Mouse (Mus musculus) lung, postnatal 36 days (tissue): ENCODE data around the gene Tesc.

Experiments
- DNase-seq: peaks from one replicate; pipeline ENCODE4 v3.0.0; 2022; ENCODE audit warnings: mixed read lengths

The Tesc gene

GRCm38 (mm10) chr5:118045385-118045784 lies 17.8 kb downstream of the Tesc start:
- DNase-seq: no peak

DNA sequence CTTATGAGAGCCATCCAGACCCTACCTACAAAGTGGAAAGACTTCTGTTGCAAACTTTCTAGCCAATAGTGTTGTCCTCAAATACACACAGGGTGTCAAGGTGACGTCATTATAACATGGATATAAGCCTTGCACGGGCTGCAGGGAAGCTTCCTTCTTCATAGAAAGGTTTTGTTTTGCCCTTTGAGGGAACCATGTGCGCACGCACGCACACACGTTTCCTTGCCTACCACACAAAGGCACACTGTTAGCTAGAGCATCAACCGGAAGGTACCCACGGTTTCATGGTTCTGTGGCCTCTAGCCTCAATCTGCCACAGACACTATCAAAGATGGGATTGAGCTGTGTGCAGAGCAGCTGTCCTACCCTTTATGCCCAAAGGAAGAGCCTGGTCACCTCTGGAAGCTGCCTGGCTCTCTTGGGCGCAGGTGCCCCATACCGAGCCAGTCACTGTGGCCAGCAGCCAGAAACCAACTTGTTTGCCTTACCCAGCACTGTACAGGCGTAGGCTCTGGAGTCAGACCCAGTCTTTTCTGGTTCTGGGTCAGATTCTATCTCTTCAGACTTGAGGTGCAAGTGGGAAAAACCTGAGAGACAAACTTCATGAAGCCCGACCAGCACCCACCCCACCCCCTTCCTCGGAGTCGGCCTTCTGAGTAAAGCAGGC lies 19.7 kb downstream of the Tesc start:
- DNase-seq: no peak

DNA sequence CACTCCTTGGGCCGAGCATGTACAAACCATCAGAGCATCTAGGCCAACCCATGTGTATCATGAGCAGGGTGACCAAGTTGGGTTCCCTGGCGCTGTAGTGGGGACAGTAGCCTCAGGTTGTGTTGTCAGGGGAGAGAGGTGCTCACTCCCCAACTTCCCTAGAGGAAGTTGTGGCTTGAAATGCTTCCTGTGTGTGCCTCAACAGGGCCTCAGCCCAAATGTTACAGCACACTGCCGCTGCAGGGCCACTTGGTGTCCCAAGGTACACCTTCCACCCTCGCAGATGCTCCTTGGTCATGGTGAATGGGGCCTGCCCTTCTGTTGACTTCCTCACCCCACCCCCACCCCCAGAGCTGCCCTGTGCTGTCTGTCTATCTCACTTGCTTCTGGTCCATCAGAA lies 20.9 kb downstream of the Tesc start:
- DNase-seq: no peak

DNA sequence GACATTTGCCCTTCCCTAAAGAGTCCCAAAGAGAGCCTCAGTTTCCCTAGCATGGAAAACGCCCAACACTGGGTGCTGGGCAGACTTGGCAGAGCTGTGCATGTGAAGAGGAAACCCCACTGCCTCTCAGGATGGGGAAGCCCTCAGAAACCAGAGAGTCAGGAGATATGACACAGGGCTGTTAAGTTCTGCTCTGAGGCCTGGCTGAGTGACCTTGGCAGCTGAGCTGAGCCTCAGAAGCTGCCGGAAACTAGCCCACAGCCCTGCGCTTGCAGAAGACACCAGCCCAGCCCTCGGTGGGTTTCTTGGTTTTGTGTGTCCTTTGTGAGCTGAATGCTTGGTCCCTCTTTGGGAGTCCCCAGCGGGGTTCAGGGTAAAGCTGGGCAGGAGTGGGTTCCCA lies 21.4 kb downstream of the Tesc start:
- DNase-seq: no peak

DNA sequence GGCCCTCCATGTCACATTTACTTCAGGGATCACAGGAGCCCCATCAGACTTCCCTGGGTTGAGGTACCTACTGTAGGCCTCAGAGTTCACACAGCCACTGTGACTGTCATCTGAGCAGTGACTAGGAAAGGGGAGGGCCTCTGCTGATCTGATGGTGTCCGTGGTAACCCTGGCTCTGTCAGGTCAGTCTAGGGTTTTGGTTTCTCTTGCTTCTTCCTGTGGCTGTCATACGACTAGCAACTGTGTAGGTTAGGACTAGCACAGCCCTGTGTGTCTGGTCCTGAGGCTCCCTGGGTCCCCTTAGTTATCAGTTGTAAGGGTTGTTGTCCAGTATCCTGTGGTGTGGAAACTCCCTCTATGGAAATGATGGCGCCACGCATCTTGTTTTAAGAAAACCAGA lies 23.2 kb downstream of the Tesc start:
- DNase-seq: no peak

DNA sequence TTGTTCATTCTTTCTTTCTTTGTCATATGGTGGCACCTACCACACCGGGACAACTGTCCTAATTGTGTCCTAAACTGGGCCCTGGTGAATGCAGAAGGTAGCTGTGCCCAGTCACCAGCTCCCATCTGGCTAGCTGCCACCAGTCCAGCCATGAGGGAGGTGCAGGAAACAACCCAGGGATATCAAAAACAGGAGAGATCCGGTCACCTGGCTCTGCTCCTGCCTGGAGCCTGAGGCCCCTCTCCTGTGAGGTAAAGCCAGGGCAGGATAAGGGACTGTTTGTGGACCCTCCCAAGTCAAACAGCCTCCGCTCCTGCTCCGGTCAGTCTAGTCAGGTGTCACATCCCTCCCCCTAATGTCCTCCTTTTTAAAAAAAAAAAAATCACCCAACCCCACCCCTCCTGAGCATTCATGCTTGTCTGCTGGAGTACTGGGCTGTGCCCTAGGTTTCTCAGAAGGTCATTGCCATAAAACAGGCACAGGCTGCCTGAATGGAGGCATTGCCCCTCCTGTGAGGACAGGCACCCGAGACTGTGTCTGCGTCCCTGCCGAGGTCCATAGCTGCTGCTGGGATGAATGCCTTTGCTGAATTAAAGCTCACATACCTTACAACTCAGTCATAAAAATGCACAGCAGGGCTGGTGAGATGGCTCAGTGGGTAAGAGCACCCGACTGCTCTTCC lies 24.6 kb downstream of the Tesc start:
- DNase-seq: peak; percentile 37

DNA sequence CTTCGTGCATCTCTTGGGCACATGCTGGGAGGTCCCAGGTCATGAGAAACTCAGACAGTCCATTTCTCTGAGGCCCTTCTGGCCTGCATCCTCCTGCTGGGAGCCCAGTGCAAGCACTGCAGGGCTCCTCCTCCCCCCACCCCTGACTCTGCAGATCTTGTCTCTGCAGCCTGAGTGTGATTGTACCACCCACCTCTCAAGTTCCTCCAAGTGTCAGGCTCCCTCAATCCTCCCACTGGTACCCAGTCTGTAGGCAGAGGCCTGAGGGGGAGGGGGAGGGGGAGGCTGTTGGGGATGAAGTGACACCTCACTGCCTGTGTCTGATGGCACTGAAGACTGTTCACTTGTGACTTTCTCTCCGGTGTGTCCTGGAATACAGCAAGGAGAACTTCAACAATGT lies 25.7 kb downstream of the Tesc start:
- DNase-seq: no peak

- peak; percentile 73 for DNase-seq
These were observed 30.1 kb downstream of the Tesc start for GRCm38 (mm10) chr5:118057508-118058111.

DNA sequence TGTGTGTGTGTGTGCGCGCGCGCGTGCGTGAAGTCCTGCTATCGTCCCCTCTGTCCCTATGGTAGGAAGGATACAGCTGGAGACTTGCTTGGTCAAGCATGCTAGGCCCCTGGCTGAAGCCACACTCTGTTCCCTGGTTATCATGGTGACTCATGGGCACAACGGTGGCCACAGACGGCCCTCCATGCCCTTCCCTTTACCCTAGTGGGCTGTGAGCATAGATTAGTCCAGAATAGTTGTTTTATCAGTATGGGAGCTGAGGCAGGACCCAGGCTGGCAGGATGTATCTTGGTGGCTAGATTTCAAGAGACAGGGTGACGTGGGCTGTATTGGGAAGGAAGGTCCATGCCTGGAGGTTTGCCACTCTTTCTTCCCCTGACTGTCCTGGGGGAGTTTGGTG lies 31.3 kb downstream of the Tesc start:
- no peak for DNase-seq

DNA sequence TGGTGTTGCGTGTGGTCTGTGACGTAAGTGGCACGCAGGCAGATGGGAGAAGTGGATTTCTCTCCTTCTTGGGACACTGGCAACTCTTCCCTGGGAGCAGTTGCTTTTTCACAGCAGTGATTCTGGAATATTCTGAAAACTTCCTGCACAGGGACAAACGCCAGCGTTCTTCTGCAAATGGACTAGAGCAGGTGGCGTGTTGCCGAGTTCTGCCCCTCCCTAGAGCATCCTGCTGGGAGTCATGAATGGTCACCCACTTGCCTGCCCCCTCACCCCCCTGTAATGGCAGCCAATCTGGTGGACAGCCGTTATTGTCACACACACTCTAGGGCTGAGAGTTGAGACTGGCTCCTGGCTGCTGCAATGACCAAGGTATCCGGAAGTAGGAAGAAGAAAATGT lies 32.1 kb downstream of the Tesc start:
- DNase-seq: no peak

GRCm38 (mm10) chr5:118061391-118061790 lies 33.8 kb downstream of the Tesc start:
- no peak for DNase-seq

- peak; percentile 35 for DNase-seq
These were observed 35.7 kb downstream of the Tesc start for GRCm38 (mm10) chr5:118063181-118063621.

GRCm38 (mm10) chr5:118064284-118064901 lies 36.9 kb downstream of the Tesc start:
- DNase-seq: no peak

DNA sequence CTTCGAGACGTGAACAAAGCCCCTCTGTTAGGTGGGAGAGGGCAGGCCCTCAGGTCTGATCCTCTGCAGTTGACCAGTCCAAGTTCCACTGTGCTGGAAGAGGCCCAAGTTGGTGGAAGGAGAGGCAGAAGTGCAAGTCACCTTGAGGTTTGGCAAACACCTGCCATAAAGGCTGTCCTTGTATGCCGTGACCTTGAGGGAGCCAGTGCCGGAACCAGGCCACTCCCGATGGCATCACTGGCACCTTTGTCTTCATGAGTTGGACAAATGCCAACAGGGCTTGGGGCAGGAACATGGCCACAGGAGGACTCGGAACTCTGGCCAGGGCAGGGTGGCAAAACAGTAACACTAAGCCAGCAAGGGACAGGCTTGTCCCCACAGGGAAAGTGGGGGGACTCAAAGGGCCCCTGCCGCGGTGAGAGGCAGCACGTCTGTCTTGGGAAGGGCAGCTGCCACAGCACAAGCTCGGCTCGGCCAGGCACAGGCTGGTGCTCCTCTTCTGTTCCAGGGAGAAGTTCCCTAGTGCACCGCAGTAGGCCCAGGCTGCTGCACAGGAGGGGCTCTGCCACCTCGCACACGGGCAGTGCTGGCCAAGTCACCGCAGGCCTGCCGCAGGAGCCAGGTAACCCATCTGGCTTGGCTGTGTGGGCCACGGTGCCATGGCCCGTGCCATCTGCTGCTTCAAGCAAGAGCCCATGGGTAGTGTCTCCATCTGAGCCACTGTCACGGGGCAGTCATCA lies 38.1 kb downstream of the Tesc start:
- no peak for DNase-seq

DNA sequence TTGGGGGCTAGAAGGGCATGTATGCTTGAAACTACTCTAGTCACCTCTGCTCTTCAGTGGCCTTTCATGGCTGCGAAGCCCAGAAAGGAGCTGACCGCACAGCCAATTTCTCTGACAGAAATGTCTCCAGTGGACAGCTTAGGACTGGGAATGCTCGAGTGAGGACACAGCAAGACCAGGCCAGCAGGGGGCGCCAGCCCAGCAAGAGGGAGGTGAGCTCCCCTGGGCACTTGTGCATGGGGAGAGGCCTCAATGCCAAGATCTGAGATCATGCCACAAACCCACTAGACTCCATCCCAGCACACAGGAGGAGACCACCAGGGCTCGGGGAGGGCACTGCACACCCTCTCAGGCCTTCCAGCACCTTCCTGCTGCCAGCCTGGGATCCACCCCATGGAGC lies 39.3 kb downstream of the Tesc start:
- peak; percentile 69 for DNase-seq

DNA sequence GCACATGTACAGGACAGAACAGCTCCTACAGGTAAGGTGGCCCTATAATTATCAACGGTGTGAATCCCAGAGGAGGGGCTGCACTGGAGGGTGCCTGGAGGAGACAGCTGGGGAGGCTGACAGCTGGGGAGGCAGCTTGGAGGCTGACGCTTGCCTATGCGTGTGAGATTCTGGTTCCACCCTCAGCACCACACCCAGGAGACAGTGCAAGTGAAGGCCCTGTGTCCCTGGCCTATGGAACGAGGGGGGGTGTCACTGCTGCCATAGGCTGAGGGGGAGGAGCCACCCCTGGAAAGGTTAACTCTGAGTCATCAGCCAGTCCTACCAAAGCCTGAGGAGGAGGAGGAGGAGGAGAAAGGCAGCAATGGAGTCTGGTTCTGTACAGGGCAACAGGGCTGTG lies 40.0 kb downstream of the Tesc start:
- no peak for DNase-seq

DNA sequence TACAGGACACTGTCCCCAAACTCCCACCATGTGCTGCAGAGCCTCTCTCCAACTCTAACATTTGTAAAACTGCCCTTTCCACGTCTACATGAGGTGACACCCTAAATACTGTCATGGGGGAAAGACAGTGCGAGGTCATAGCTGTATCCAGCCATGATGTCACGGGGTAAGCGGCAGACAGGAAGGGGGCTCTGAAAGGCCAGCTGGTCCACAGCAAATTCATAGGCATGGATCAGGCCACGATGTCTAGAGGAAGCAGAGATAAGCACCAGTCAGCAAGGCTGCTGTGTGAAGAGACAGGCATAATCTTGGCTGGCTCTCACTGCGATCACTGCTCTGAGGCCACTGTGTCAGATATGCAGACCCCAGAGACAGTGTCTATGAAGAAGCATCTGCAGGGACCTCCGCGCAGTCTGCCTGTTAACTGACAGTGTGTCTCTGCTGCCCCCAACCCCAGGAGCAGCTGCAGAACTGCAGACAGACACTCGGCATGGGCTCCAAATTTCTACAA lies 40.5 kb downstream of the Tesc start:
- no peak for DNase-seq

DNA sequence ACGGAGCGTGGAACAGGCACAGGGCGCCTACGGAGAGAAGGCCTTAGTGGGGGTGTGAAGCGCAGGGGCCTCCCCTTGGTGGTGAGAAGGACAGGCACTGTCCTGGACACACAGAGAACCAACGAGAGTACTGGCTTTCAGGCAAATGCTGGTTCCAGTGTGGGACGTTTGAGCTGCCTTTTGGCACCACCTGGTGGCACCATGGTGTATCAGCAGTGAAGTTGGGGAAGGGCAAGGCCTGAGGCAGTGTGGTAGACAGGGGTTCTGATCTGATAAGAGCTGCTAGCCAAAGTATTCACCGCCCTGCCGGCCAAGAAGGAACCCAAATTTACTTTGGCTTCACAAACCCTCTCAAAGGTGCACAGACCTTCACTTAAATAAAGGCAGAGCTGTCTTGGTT lies 41.8 kb downstream of the Tesc start:
- peak; percentile 69 for DNase-seq

- no peak for DNase-seq
These were observed 44.2 kb downstream of the Tesc start for GRCm38 (mm10) chr5:118071766-118072165.

- DNase-seq: no peak
These were observed 45.8 kb downstream of the Tesc start for GRCm38 (mm10) chr5:118073213-118073773.

DNA sequence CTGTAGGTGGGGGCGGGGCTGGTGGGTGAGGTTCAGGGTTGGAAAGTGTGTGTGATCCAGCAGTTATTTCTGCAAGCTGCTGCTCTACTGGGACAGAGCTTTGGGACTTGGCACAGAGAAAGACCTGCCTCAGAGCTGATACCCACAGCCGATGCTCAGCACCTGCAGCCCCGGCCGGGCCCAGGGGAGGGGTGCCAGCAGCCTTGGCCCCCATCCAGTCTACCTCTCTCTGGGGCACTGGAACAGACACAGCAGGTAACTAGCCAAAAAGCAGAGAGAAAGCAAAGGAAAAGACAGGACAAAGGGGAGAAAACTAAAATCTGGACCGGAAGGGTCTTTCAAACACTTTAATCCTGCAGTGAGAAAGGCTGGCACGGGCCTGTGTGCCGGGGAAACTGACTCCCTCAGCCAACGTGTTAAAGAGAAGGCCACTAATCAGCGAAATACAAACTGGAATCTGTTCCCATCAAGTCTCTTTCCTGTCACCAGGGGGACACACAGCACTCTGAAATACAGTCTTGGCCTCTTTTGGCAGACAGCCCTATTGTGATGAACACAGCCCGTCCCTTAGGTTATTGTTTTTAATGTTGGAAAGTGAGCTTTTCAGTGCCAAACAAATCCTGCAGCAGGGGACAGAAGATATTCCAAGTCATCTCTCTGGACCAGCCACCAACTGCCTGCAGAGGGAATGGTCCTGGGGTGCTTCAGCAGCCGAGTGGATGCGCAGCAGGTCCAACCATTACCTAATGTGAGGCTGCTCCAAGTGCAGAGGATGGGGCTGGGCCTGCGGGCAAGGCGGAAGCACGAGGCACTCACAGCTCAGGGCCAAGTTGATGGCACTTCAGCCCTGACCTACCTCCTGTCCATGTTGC lies 49.4 kb downstream of the Tesc start:
- DNase-seq: peak; percentile 30

DNA sequence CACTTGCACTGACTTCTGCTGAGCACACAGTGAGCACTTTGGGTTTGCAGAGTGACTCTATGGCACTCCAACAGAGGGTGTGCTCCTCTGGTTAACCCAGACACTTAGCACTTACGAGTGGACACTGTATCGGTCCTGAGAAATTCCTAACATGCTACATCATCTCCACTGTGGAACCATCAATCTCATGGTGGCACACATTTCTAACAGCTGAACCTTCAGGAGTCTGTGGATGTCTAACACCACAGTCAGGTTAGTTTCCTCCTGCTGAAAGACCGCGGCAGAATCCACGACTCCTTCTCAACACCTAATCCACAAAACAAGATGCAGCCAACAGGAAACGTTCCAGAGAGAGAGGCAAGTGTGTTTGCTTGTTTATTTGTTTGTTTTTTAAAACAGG lies 51.0 kb downstream of the Tesc start:
- DNase-seq: no peak
